Mouse (Mus musculus) midbrain, embryonic 15.5 days (tissue): Measurements from ENCODE around the gene Magi2. TPM values are rescaled to one million over a fixed set of nuclear protein-coding genes. Genes with fewer than 3 reads are reported as not detected.
A peak's percentile ranks its signal among the peaks of the same experiment; 100 is the strongest.

Source experiments
- ATAC-seq: fragments of 200-750 bp; cut with Nextera tagmentation; replicated peaks from 2 replicates; pipeline ENCODE4 v1.8.0; 2017; ENCODE audit warnings: moderate TSS enrichment
- H3K27ac ChIP-seq: fragments of 300-500 bp; sonication (generic); 2 replicates; pipeline ENCODE4 v1.5.1; 2015; ENCODE audit warnings: mild to moderate bottlenecking, inconsistent platforms
- H3K27me3 ChIP-seq: fragments of 300-500 bp; sonication (generic); replicated peaks from 2 replicates; pipeline ENCODE4 v1.6.1; 2015; ENCODE audit warnings: inconsistent platforms
- H3K36me3 ChIP-seq: fragments of 300-500 bp; sonication (generic); replicated peaks from 2 replicates; pipeline ENCODE4 v1.6.1; 2015; ENCODE audit warnings: inconsistent platforms
- H3K4me1 ChIP-seq: fragments of 300-500 bp; sonication (generic); 2 replicates; pipeline ENCODE4 v1.6.1; 2015; ENCODE audit warnings: inconsistent platforms
- H3K4me2 ChIP-seq: fragments of 300-500 bp; sonication (generic); 2 replicates; pipeline ENCODE4 v1.6.1; 2015; ENCODE audit warnings: inconsistent platforms, mild to moderate bottlenecking, moderate library complexity
- H3K4me3 ChIP-seq: fragments of 300-500 bp; sonication (generic); 2 replicates; pipeline ENCODE4 v1.5.1; 2015; ENCODE audit warnings: mild to moderate bottlenecking, inconsistent platforms
- H3K9ac ChIP-seq: fragments of 300-500 bp; sonication (generic); 2 replicates; pipeline ENCODE4 v1.6.1; 2015; ENCODE audit warnings: mild to moderate bottlenecking, inconsistent platforms
- H3K9me3 ChIP-seq: fragments of 300-500 bp; sonication (generic); 2 replicates; pipeline ENCODE4 v1.6.1; 2016; ENCODE audit warnings: inconsistent platforms
- WGBS: fragments of 180-500 bp; shearing (Covaris S2); methylation state at CpG from one replicate; pipeline ENCODE4 v1.1.7; 2015; ENCODE audit warnings: mixed read lengths; 5-methylcytosine and 5-hydroxymethylcytosine counted together
- polyA plus RNA-seq: library from polyadenylated mRNA; unstranded; fragments of >200 nt; fragmentation: Nextera tagmentation; extraction: Ambion mirVana; gene quantifications from 2 replicates; pipeline ENCODE4 v1.2.1, GENCODE M21; 2015

The Magi2 gene
- 31.9 and 35.9 TPM in 2 replicates for polyA plus RNA-seq

DNA sequence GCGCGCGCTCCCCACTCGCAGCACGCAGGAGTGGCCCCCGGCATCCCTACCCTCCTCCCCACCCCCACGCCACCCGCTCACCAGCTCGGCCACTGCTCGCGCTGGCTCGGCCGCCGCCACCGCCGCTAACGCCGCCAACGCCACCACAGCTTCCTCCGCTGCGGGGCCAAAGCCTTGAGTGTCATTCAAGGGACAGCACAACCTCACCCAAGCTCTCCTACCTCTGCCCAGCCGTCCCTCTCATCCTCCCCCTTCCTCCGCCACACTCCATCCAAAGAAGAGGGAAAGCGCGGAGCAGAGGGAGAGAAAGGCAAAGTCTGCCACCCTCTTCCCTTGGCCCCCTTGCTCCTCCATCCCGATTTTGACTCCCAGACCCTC is at the start of gene Magi2:
Gene Magi2 (plus strand): TSS at position 171 of the 378 bp plus-strand sequence.
- H3K4me3 ChIP-seq: peak within 1 kb of the TSS; percentile 82
- peak; percentile 82 for ATAC-seq
- no peaks in the 10 kb centered on the region for H3K27me3 ChIP-seq
- H3K9me3 ChIP-seq: no peaks in the 10 kb centered on the region
- WGBS: under 1% methylated on average over 19 of the region's 26 CpGs
- H3K4me2 ChIP-seq: peak within 1 kb of the TSS; percentile 99
- H3K4me1 ChIP-seq: peaks cover 22% of the 10 kb centered on the region
- no peaks in the 10 kb centered on the region for H3K36me3 ChIP-seq
- H3K27ac ChIP-seq: peak within 1 kb of the TSS; percentile 86
- peak within 1 kb of the TSS; percentile 65 for H3K9ac ChIP-seq

DNA sequence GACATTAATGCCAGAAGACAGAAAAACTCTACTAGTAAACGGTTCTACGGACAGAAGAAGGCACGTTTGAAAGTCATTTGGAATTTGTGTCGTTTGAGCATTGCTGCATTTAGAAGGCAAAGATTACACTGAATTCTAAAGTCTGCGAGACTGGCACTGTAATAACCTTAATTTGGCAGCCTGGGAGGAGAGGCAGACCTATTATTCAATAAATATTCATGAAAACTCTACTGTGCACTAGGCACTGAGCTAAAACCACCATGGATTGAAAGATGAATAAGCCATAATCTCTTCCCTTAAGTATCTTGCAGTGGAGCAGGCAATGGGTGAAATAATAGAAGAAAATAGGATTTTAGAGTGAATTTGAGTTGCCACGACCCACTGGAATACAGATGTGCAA is 48.2 kb upstream of the Magi2 start:
- 0 out of 2 replicates have a peak, but pooled peaks have one; percentile 74 for ATAC-seq
- no peak overlapping the region for H3K9ac ChIP-seq
- H3K36me3 ChIP-seq: no peaks in the 10 kb centered on the region
- H3K4me1 ChIP-seq: no peaks in the 10 kb centered on the region
- no peaks in the 10 kb centered on the region for H3K9me3 ChIP-seq
- no peak overlapping the region for H3K4me3 ChIP-seq
- H3K27ac ChIP-seq: peak overlapping the region; percentile 42; the same call in 1 of the 2 replicates
- WGBS: 45% methylated on average over 6 of the region's 6 CpGs
- H3K4me2 ChIP-seq: no peak overlapping the region
- H3K27me3 ChIP-seq: no peaks in the 10 kb centered on the region

DNA sequence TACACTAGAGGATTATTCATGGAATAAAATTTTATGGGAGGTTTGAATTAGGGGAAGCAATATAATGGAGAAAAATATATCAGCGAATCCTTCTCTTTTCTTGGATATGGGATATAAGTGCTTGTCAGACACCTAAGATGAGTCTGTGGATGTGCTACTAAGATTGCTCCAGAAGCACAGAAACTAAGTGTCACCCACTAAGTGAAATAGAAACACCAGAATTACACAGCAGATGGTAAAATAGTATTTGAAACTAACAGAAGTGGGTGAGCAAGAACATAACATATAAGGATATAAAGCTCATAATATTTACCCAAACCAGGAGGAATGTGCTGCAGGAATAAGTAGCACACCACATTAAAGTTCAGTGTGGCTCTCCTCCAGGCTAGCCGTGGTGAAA is 40.7 kb upstream of the Magi2 start:
- 92% methylated on average over 2 of the region's 2 CpGs for WGBS
- no peaks in the 10 kb centered on the region for H3K27me3 ChIP-seq
- H3K9ac ChIP-seq: no peak overlapping the region
- H3K4me2 ChIP-seq: no peak overlapping the region
- ATAC-seq: no peak
- H3K36me3 ChIP-seq: no peaks in the 10 kb centered on the region
- H3K9me3 ChIP-seq: no peaks in the 10 kb centered on the region
- no peak overlapping the region for H3K4me3 ChIP-seq
- H3K27ac ChIP-seq: no peak overlapping the region
- no peaks in the 10 kb centered on the region for H3K4me1 ChIP-seq

DNA sequence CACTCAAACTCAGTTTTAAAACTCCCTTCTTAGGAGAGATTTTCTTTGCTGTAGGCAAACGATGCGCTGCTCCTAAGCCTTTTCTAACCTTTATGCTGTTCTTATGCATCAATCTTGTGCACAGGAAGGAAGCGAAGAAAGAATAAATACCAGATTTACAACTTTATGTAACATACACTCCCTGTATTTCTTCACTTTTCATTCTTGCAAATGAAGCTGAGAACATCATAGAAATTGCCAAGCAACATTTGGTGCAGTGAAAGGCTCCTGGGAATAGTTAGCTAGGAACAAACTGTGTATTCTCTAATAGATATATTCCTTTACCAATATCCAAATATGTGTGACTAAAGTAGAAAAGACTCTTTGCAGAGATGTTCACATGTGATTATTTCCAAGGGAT is 15.2 kb upstream of the Magi2 start:
- Histone ChIP-seq H3K36me3 (no peaks in the 10 kb centered on the region), H3K27ac (no peak overlapping the region), H3K9me3 (no peaks in the 10 kb centered on the region), H3K4me1 (no peaks in the 10 kb centered on the region), H3K9ac (no peak overlapping the region), H3K27me3 (no peaks in the 10 kb centered on the region), H3K4me3 (no peak overlapping the region), H3K4me2 (no peak overlapping the region)
- no peak for ATAC-seq
- 85% methylated on average over 3 of the region's 3 CpGs for WGBS

DNA sequence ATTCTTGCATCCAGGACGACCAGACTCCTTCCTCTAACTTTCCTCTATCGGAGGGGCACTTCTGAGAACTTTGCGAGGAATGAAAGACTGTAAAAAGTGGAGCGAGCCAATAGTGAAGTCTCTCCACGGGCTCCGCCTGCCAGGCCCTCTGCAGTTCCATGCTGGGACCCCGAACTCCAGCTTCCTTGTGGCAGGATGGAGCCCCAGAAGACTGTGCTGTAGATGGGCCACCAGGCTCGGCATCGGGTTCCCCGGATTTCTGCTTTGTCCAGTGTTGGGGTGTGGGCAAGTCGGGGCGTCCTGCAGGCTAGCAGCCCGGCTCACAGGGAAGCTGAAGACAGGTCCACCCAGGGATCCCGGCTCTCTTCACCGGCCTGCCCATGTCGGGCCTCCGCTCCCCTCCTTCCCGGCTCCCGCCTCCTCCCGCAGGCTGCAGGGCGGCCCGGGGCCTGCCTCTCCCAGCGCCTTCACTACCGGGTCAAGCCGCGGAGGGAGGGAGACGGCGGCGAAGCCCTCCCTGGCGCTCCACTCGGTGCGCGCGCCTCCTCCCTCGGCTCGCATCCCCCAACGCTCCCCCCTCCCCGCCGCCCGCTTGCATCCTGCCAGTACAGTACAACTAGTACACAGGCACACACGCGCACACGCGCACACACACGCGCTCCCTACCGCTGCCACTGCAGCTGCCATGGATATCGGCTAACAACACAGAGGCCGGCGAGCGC is 531 bp upstream of the Magi2 start:
- peak overlapping the region; percentile 99 for H3K4me2 ChIP-seq
- WGBS: under 1% methylated on average over 44 of the region's 51 CpGs
- no peaks in the 10 kb centered on the region for H3K9me3 ChIP-seq
- peak overlapping the region; percentile 65 for H3K9ac ChIP-seq
- no peaks in the 10 kb centered on the region for H3K36me3 ChIP-seq
- H3K27ac ChIP-seq: peak overlapping the region; percentile 86
- peaks cover 22% of the 10 kb centered on the region for H3K4me1 ChIP-seq
- peak overlapping the region; percentile 82 for H3K4me3 ChIP-seq
- no peaks in the 10 kb centered on the region for H3K27me3 ChIP-seq
- ATAC-seq: peak; percentile 98

DNA sequence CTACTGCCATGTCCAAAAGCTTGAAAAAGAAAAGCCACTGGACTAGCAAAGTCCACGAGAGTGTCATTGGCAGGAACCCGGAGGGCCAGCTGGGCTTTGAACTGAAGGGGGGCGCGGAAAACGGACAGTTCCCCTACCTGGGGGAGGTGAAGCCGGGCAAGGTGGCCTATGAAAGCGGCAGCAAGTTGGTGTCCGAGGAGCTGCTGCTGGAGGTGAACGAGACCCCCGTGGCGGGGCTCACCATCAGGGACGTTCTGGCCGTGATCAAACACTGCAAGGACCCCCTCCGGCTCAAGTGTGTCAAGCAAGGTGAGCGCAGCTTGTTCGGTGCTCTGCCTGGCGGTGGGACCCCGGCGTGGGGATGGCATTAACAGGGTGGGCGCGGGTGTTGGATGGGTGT is 445 bp downstream of the Magi2 start:
- Histone ChIP-seq H3K4me2 (peak overlapping the region; percentile 99), H3K9ac (peak overlapping the region; percentile 65), H3K9me3 (no peaks in the 10 kb centered on the region), H3K4me1 (peaks cover 22% of the 10 kb centered on the region), H3K4me3 (peak overlapping the region; percentile 82), H3K27me3 (no peaks in the 10 kb centered on the region), H3K27ac (peak overlapping the region; percentile 86), H3K36me3 (no peaks in the 10 kb centered on the region)
- under 1% methylated on average over 21 of the region's 21 CpGs for WGBS
- no peak; the same call in 1 of the 2 replicates for ATAC-seq

DNA sequence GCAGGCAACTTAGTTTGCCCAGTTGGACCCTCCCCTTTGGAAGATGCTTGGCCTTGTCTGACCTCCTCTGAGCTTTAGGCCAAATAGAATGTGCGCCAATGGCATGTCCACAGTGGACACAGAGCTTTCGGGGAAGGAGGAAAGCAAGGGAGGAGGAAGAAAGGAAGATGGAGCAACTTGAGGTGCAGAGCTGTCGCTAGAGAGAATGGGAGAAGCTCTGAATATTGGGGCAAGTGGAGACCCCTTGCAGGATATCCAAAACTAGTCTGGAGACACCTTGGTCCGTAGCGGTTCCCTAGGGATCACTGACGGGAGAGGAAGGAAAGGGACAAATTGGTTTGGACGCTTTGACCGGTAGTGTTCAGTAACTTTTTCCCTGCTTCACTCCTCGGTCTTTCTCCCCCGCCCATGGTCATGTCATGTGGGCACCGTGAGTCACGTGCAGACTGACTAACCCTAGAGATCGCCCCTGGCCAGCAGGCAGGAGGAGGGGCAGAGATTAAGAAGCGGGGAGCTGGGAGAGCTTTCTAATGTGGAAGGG is 1.0 kb downstream of the Magi2 start:
- under 1% methylated on average over 14 of the region's 14 CpGs for WGBS
- Histone ChIP-seq H3K4me1 (peaks cover 22% of the 10 kb centered on the region), H3K27ac (peak overlapping the region; percentile 86), H3K9me3 (no peaks in the 10 kb centered on the region), H3K9ac (peak overlapping the region; percentile 65), H3K36me3 (no peaks in the 10 kb centered on the region), H3K4me2 (peak overlapping the region; percentile 99), H3K4me3 (peak overlapping the region; percentile 82), H3K27me3 (no peaks in the 10 kb centered on the region)
- ATAC-seq: no peak

DNA sequence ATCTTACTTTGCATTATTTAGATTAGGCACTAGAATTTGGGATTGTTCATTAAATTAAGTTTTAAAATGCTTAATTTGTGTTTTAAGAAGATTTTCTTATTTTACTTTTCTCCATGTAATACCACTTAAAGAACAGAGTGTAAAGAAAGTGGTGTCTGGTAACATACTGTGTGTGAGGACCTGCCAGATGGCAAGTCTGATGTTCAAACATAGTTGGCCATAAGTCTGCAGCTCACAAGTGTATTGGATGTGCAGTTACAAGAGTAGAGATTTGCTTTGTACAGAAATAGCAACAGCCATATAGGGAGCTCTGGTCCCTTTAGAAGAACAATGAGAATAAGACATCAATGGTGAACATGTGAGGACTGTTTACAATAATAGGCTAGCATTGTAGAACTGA is 15.0 kb downstream of the Magi2 start:
- Histone ChIP-seq H3K9me3 (no peaks in the 10 kb centered on the region), H3K27ac (no peak overlapping the region), H3K4me3 (no peak overlapping the region), H3K4me1 (no peaks in the 10 kb centered on the region), H3K27me3 (no peaks in the 10 kb centered on the region), H3K36me3 (no peaks in the 10 kb centered on the region), H3K9ac (no peak overlapping the region), H3K4me2 (no peak overlapping the region)
- no peak for ATAC-seq

DNA sequence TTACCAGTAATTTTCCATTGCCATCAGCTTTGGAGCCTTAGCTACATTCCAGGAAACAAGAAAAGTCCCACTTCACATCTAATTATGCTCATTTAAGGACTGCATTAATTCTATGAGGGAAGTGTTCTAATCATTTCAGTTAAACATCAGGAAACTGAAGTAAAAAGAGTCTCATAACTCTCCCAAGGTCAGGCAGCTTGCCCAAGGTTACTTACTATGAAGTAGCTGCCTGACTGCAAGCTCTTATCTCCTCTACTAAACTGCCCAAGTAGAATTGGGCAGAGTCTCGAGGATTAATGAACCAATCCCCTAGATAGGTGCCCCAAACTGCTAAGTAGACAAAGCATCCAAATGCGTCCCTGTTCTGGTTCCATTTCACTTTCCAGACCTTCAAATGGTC is 19.6 kb downstream of the Magi2 start:
- no peak overlapping the region for H3K27ac ChIP-seq
- WGBS: 64% methylated on average over 2 of the region's 2 CpGs
- H3K36me3 ChIP-seq: no peaks in the 10 kb centered on the region
- no peaks in the 10 kb centered on the region for H3K4me1 ChIP-seq
- H3K27me3 ChIP-seq: no peaks in the 10 kb centered on the region
- no peaks in the 10 kb centered on the region for H3K9me3 ChIP-seq
- no peak overlapping the region for H3K4me2 ChIP-seq
- no peak for ATAC-seq
- H3K9ac ChIP-seq: no peak overlapping the region
- no peak overlapping the region for H3K4me3 ChIP-seq

DNA sequence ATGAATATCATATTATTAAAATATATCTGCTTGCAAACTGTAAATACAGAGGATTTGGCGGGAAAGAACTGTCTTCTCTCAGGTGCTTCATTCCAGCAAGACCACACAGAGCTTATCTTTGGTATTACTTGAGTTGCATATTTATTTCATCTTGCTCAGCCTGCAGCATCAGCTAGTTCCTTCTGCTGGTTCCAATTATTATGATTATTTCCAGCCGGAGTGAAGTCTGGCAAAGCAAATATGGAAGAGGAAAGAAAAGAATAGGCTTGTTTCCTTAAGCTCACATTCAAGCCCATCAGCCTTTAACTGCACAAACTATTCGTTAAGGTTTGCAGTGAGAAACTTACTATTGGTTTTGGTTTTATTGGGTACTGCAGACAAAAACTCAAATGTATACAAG is 20.4 kb downstream of the Magi2 start:
- no peaks in the 10 kb centered on the region for H3K9me3 ChIP-seq
- ATAC-seq: no peak
- WGBS: 74% methylated on average over 3 of the region's 3 CpGs

DNA sequence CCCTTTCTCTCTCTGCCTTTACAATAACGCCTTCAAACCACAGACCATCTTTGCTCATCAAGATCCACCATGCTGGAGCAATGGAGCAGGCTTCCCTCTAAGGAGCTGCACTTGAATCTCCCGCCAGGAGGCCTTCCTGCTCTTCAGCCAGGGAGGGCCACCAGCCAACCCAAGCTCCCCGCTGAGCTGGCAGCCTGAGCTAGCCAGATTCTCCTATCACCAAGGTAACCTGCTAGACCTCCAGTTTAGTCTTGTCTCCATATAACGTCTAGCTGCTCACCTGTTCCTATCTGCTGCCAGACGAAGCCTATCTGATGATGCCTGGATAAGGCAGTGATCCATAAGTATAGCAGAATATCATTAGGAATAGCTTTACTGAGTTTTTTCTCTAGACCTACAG is 36.0 kb downstream of the Magi2 start:
- H3K36me3 ChIP-seq: no peaks in the 10 kb centered on the region
- no peak overlapping the region for H3K27ac ChIP-seq
- ATAC-seq: no peak
- no peak overlapping the region for H3K4me3 ChIP-seq
- H3K9ac ChIP-seq: no peak overlapping the region
- H3K4me2 ChIP-seq: no peak overlapping the region
- no peaks in the 10 kb centered on the region for H3K27me3 ChIP-seq
- 57% methylated on average over 5 of the region's 5 CpGs for WGBS
- H3K4me1 ChIP-seq: no peaks in the 10 kb centered on the region
- H3K9me3 ChIP-seq: no peaks in the 10 kb centered on the region

More for the DNA sequence above, 20.4 kb downstream of the Magi2 start:
- Histone ChIP-seq H3K4me1 (no peaks in the 10 kb centered on the region), H3K4me2 (no peak overlapping the region), H3K36me3 (no peaks in the 10 kb centered on the region), H3K9ac (no peak overlapping the region), H3K27me3 (no peaks in the 10 kb centered on the region), H3K27ac (no peak overlapping the region), H3K4me3 (no peak overlapping the region)

DNA sequence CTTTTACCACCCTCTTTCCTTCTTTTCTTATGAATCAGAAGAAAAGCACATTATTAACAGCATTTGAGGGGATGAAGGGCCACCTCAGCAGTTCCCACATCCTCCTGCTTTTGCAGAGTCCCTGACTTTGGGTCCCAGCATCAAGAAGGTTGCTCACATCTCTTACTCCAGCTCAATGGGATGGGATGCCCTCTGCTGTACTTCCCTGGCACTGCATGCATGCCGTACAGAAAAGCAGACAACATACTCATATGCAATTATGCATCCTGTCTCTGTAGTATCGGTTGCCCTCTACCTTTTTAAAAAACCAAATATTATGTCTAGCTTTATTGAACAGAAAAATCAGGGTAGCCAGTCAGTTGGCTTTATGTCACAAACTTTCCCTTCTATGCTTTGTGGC is 37.8 kb downstream of the Magi2 start:
- no peak overlapping the region for H3K4me2 ChIP-seq
- WGBS: 70% methylated on average over 2 of the region's 2 CpGs
- H3K4me3 ChIP-seq: no peak overlapping the region
- H3K36me3 ChIP-seq: no peaks in the 10 kb centered on the region
- H3K27me3 ChIP-seq: no peaks in the 10 kb centered on the region
- H3K4me1 ChIP-seq: no peaks in the 10 kb centered on the region
- no peaks in the 10 kb centered on the region for H3K9me3 ChIP-seq
- H3K9ac ChIP-seq: no peak overlapping the region
- no peak overlapping the region for H3K27ac ChIP-seq
- ATAC-seq: no peak

DNA sequence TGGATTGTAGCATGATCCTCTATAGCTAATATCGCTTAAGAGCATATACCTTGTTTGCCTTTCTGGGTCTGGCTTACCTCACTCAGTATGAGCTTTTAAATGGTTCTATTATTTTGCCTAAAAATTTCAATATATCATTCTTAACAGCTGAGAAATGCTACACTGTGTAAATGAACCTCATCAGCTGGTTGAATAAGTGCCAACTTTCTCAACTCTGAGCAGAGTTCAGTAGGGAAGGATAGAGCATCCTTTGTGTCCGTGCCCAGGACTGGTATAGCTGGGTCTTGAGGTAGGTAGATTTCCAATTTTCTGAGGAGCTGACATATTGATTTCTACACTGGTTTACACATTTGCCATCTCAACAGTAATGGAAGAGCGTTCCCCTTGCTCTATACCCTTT is 65.7 kb downstream of the Magi2 start:
- no peaks in the 10 kb centered on the region for H3K27me3 ChIP-seq
- H3K9me3 ChIP-seq: no peaks in the 10 kb centered on the region
- no peak overlapping the region for H3K4me2 ChIP-seq
- 92% methylated on average over 3 of the region's 3 CpGs for WGBS
- no peak for ATAC-seq
- no peak overlapping the region for H3K27ac ChIP-seq
- no peaks in the 10 kb centered on the region for H3K4me1 ChIP-seq
- H3K4me3 ChIP-seq: no peak overlapping the region
- H3K9ac ChIP-seq: no peak overlapping the region
- no peaks in the 10 kb centered on the region for H3K36me3 ChIP-seq
